Mouse (Mus musculus): ENCODE results near the gene Itpkb. TPM values are rescaled to one million over a fixed set of nuclear protein-coding genes. Genes with fewer than 3 reads are reported as not detected.
A peak's percentile ranks its signal among the peaks of the same experiment; 100 is the strongest.

The Itpkb gene
- polyA plus RNA-seq, 1 experiment from 2014 or later: 10.9 TPM

GRCm38 (mm10) chr1:180356176-180356575 lies 25.9 kb downstream of the Itpkb start:
- ATAC-seq (ENCODE audit: insufficient number of reproducible peaks, insufficient read depth, low FRiP score, low read depth): no peak
- Histone ChIP-seq H3K9ac (replicated peaks; ENCODE audit: low read depth, low read length) (no peak overlapping the region), H3K4me1 (ENCODE audit: control insufficient read depth, insufficient read depth, low read length) (peaks cover 9% of the 10 kb centered on the region; the same call in 1 of the 2 replicates)

GRCm38 (mm10) chr1:180356857-180357256 lies 26.6 kb downstream of the Itpkb start:
- H3K9ac ChIP-seq (replicated peaks; ENCODE audit: low read depth, low read length): no peak overlapping the region
- peaks cover 9% of the 10 kb centered on the region; the same call in 1 of the 2 replicates for H3K4me1 ChIP-seq (ENCODE audit: control insufficient read depth, insufficient read depth, low read length)
- 75% methylated on average over 6 of the region's 6 CpGs for WGBS
- H3K4me3 ChIP-seq (ENCODE audit: low read depth, low read length): no peak overlapping the region
- H3K27ac ChIP-seq (ENCODE audit: low read length): no peak overlapping the region
- H3K4me2 ChIP-seq (replicated peaks; ENCODE audit: low read depth, low read length): no peak overlapping the region
- ATAC-seq (ENCODE audit: insufficient number of reproducible peaks, insufficient read depth, low FRiP score, low read depth): no peak
- no peaks in the 10 kb centered on the region for H3K27me3 ChIP-seq (ENCODE audit: control insufficient read depth, insufficient read depth, low read length)
- no peaks in the 10 kb centered on the region for H3K36me3 ChIP-seq (ENCODE audit: control insufficient read depth, insufficient read depth, low read length)
- no peaks in the 10 kb centered on the region for H3K9me3 ChIP-seq (ENCODE audit: control insufficient read depth, low read depth, low read length)

More at GRCm38 (mm10) chr1:180356176-180356575, 25.9 kb downstream of the Itpkb start:
- no peaks in the 10 kb centered on the region for H3K9me3 ChIP-seq (ENCODE audit: control insufficient read depth, low read depth, low read length)
- H3K4me2 ChIP-seq (replicated peaks; ENCODE audit: low read depth, low read length): no peak overlapping the region
- no peaks in the 10 kb centered on the region for H3K36me3 ChIP-seq (ENCODE audit: control insufficient read depth, insufficient read depth, low read length)
- no peak overlapping the region for H3K4me3 ChIP-seq (ENCODE audit: low read depth, low read length)
- no peak overlapping the region; the same call in 1 of the 2 replicates for H3K27ac ChIP-seq (ENCODE audit: low read length)
- H3K27me3 ChIP-seq (ENCODE audit: control insufficient read depth, insufficient read depth, low read length): no peaks in the 10 kb centered on the region
- WGBS: 62% methylated on average over 4 of the region's 4 CpGs

- H3K9me3 ChIP-seq (ENCODE audit: control insufficient read depth, low read depth, low read length): no peaks in the 10 kb centered on the region
- H3K36me3 ChIP-seq (ENCODE audit: control insufficient read depth, insufficient read depth, low read length): no peaks in the 10 kb centered on the region
- H3K27me3 ChIP-seq (ENCODE audit: control insufficient read depth, insufficient read depth, low read length): no peaks in the 10 kb centered on the region
- H3K4me2 ChIP-seq (replicated peaks; ENCODE audit: low read depth, low read length): no peak overlapping the region
- no peak overlapping the region for H3K9ac ChIP-seq (replicated peaks; ENCODE audit: low read depth, low read length)
- ATAC-seq (ENCODE audit: insufficient number of reproducible peaks, insufficient read depth, low FRiP score, low read depth): no peak
- no peak overlapping the region for H3K4me3 ChIP-seq (ENCODE audit: low read depth, low read length)
- 50% methylated on average over 7 of the region's 7 CpGs for WGBS
- H3K27ac ChIP-seq (ENCODE audit: low read length): no peak overlapping the region
- H3K4me1 ChIP-seq (ENCODE audit: control insufficient read depth, insufficient read depth, low read length): peaks cover 10% of the 10 kb centered on the region
These were observed 27.6 kb downstream of the Itpkb start for GRCm38 (mm10) chr1:180357893-180358331.

GRCm38 (mm10) chr1:180358466-180358865 lies 28.2 kb downstream of the Itpkb start:
- no peaks in the 10 kb centered on the region for H3K36me3 ChIP-seq (ENCODE audit: control insufficient read depth, insufficient read depth, low read length)
- 84% methylated on average over 9 of the region's 9 CpGs for WGBS
- ATAC-seq (ENCODE audit: insufficient number of reproducible peaks, insufficient read depth, low FRiP score, low read depth): no peak
- H3K4me3 ChIP-seq (ENCODE audit: low read depth, low read length): no peak overlapping the region
- H3K9ac ChIP-seq (replicated peaks; ENCODE audit: low read depth, low read length): no peak overlapping the region
- no peak overlapping the region for H3K4me2 ChIP-seq (replicated peaks; ENCODE audit: low read depth, low read length)
- no peak overlapping the region for H3K27ac ChIP-seq (ENCODE audit: low read length)
- no peaks in the 10 kb centered on the region for H3K9me3 ChIP-seq (ENCODE audit: control insufficient read depth, low read depth, low read length)
- H3K4me1 ChIP-seq (ENCODE audit: control insufficient read depth, insufficient read depth, low read length): peaks cover 16% of the 10 kb centered on the region
- no peaks in the 10 kb centered on the region for H3K27me3 ChIP-seq (ENCODE audit: control insufficient read depth, insufficient read depth, low read length)

GRCm38 (mm10) chr1:180359311-180359710 lies 29.0 kb downstream of the Itpkb start:
- Histone ChIP-seq H3K9me3 (ENCODE audit: control insufficient read depth, low read depth, low read length) (no peaks in the 10 kb centered on the region), H3K4me3 (ENCODE audit: low read depth, low read length) (no peak overlapping the region), H3K9ac (replicated peaks; ENCODE audit: low read depth, low read length) (no peak overlapping the region), H3K27ac (ENCODE audit: low read length) (no peak overlapping the region), H3K4me1 (ENCODE audit: control insufficient read depth, insufficient read depth, low read length) (peaks cover 17% of the 10 kb centered on the region), H3K27me3 (ENCODE audit: control insufficient read depth, insufficient read depth, low read length) (no peaks in the 10 kb centered on the region), H3K4me2 (replicated peaks; ENCODE audit: low read depth, low read length) (no peak overlapping the region), H3K36me3 (ENCODE audit: control insufficient read depth, insufficient read depth, low read length) (no peaks in the 10 kb centered on the region)
- 76% methylated on average over 5 of the region's 5 CpGs for WGBS
- no peak for ATAC-seq (ENCODE audit: insufficient number of reproducible peaks, insufficient read depth, low FRiP score, low read depth)

GRCm38 (mm10) chr1:180362176-180362575 lies 31.9 kb downstream of the Itpkb start:
- H3K4me1 ChIP-seq (ENCODE audit: control insufficient read depth, insufficient read depth, low read length): peaks cover 28% of the 10 kb centered on the region
- no peak for ATAC-seq (ENCODE audit: insufficient number of reproducible peaks, insufficient read depth, low FRiP score, low read depth)

GRCm38 (mm10) chr1:180362844-180363243 lies 32.6 kb downstream of the Itpkb start:
- peaks cover 30% of the 10 kb centered on the region for H3K4me1 ChIP-seq (ENCODE audit: control insufficient read depth, insufficient read depth, low read length)

More at GRCm38 (mm10) chr1:180362176-180362575, 31.9 kb downstream of the Itpkb start:
- no peaks in the 10 kb centered on the region for H3K36me3 ChIP-seq (ENCODE audit: control insufficient read depth, insufficient read depth, low read length)
- no peak overlapping the region for H3K4me2 ChIP-seq (replicated peaks; ENCODE audit: low read depth, low read length)
- 86% methylated on average over 4 of the region's 4 CpGs for WGBS
- no peak overlapping the region for H3K4me3 ChIP-seq (ENCODE audit: low read depth, low read length)
- no peak overlapping the region for H3K27ac ChIP-seq (ENCODE audit: low read length)
- H3K9ac ChIP-seq (replicated peaks; ENCODE audit: low read depth, low read length): no peak overlapping the region
- H3K27me3 ChIP-seq (ENCODE audit: control insufficient read depth, insufficient read depth, low read length): no peaks in the 10 kb centered on the region
- H3K9me3 ChIP-seq (ENCODE audit: control insufficient read depth, low read depth, low read length): no peaks in the 10 kb centered on the region

GRCm38 (mm10) chr1:180363317-180363716 lies 33.0 kb downstream of the Itpkb start:
- Histone ChIP-seq H3K9ac (replicated peaks; ENCODE audit: low read depth, low read length) (no peak overlapping the region), H3K36me3 (ENCODE audit: control insufficient read depth, insufficient read depth, low read length) (no peaks in the 10 kb centered on the region), H3K4me1 (ENCODE audit: control insufficient read depth, insufficient read depth, low read length) (peaks cover 30% of the 10 kb centered on the region), H3K27me3 (ENCODE audit: control insufficient read depth, insufficient read depth, low read length) (no peaks in the 10 kb centered on the region), H3K27ac (ENCODE audit: low read length) (no peak overlapping the region), H3K4me3 (ENCODE audit: low read depth, low read length) (no peak overlapping the region), H3K4me2 (replicated peaks; ENCODE audit: low read depth, low read length) (no peak overlapping the region), H3K9me3 (ENCODE audit: control insufficient read depth, low read depth, low read length) (no peaks in the 10 kb centered on the region)
- 57% methylated on average over 3 of the region's 3 CpGs for WGBS
- ATAC-seq (ENCODE audit: insufficient number of reproducible peaks, insufficient read depth, low FRiP score, low read depth): no peak

More at GRCm38 (mm10) chr1:180362844-180363243, 32.6 kb downstream of the Itpkb start:
- ATAC-seq (ENCODE audit: insufficient number of reproducible peaks, insufficient read depth, low FRiP score, low read depth): no peak
- Histone ChIP-seq H3K4me3 (ENCODE audit: low read depth, low read length) (no peak overlapping the region), H3K27ac (ENCODE audit: low read length) (no peak overlapping the region), H3K27me3 (ENCODE audit: control insufficient read depth, insufficient read depth, low read length) (no peaks in the 10 kb centered on the region), H3K9ac (replicated peaks; ENCODE audit: low read depth, low read length) (no peak overlapping the region), H3K36me3 (ENCODE audit: control insufficient read depth, insufficient read depth, low read length) (no peaks in the 10 kb centered on the region), H3K4me2 (replicated peaks; ENCODE audit: low read depth, low read length) (no peak overlapping the region), H3K9me3 (ENCODE audit: control insufficient read depth, low read depth, low read length) (no peaks in the 10 kb centered on the region)
- 72% methylated on average over 5 of the region's 5 CpGs for WGBS

- Histone ChIP-seq H3K27ac (ENCODE audit: low read length) (no peak overlapping the region), H3K4me1 (ENCODE audit: control insufficient read depth, insufficient read depth, low read length) (peaks cover 30% of the 10 kb centered on the region), H3K9me3 (ENCODE audit: control insufficient read depth, low read depth, low read length) (no peaks in the 10 kb centered on the region), H3K27me3 (ENCODE audit: control insufficient read depth, insufficient read depth, low read length) (no peaks in the 10 kb centered on the region), H3K9ac (replicated peaks; ENCODE audit: low read depth, low read length) (no peak overlapping the region), H3K4me2 (replicated peaks; ENCODE audit: low read depth, low read length) (peak overlapping the region; percentile 60; the same call in 1 of the 2 replicates), H3K36me3 (ENCODE audit: control insufficient read depth, insufficient read depth, low read length) (no peaks in the 10 kb centered on the region), H3K4me3 (ENCODE audit: low read depth, low read length) (no peak overlapping the region)
- no peak for ATAC-seq (ENCODE audit: insufficient number of reproducible peaks, insufficient read depth, low FRiP score, low read depth)
- 59% methylated on average over 17 of the region's 17 CpGs for WGBS
These were observed 33.7 kb downstream of the Itpkb start for GRCm38 (mm10) chr1:180364005-180364404.

All from stomach, embryonic 14.5 days (tissue).